9 mouse cellular contexts compared by ENCODE assay signal in the genomic region with DNA sequence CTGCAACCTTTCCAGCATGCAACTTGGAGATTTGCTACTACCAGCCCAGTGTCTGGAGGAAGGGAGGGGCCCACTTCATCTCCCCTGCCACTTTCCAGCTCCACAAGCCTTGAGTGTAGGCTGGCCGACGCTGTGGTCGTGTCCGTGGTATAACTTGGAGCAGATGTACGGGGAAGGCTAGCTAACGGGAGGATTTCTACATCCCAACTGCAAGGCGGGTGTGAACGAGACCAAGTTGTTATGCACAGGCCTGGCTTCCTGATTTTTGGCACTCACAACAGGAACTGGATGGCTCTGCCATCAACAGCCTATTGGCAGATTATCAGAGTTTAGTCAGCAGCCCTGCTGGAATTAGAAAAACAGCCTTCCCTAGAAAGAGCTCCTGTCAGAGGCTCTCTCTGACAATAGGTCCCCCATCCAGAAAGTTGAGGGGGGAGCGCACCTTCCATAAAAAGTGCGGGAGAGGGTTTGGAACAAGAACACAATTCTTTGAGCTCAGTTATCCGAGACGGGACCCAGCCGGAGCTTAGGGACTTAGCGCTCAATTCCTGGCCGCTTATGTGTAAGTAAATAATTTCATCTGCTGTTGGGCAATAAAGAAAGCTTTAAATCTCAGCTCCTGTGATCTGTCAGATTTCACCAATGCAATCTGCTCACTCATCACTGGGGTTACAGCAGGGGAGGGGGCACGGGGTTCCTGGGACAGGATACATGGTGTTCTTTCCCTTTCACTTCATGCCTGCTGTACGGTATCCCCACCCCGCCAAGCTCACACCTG.
DNase-seq lines count a peak whose midpoint lies in the region; ATAC-seq lines count a peak whose summit lies in the region.
"Had no signal": no experiment of that assay in that cellular context is flagged by ENCODE, and none has a peak within 500 bp of the region (broad histone marks: within the 10 kb centered on the region; RNA-seq: fewer than 3 reads in every experiment).

No protein-coding gene starts in this region.

- no peak for ATAC-seq in embryonic facial prominence, embryonic 14.5 days (ENCODE audit: low read depth)
- ATAC-seq in forebrain, embryonic 16.5 days, result peak; percentile 54
- ATAC-seq in neural tube, embryonic 13.5 days (ENCODE audit: low read depth), result no peak

- no peaks in the 10 kb centered on the region; the same call in 1 of the 2 replicates for H3K27me3 ChIP-seq in embryonic facial prominence, embryonic 14.5 days (replicated peaks; ENCODE audit: control insufficient read depth, insufficient read depth, low read length)
- H3K27me3 ChIP-seq in embryonic facial prominence, embryonic 10.5 days (replicated peaks; ENCODE audit: low read depth, poor library complexity, severe bottlenecking), result peaks cover 21% of the 10 kb centered on the region
- H3K27me3 ChIP-seq in forebrain, embryonic 16.5 days (replicated peaks; ENCODE audit: control insufficient read depth, insufficient read depth, low read length), result no peaks in the 10 kb centered on the region
- no peaks in the 10 kb centered on the region; the same call in 1 of the 2 replicates for H3K27me3 ChIP-seq in neural tube, embryonic 13.5 days

- no peak overlapping the region for H3K4me3 ChIP-seq in embryonic facial prominence, embryonic 14.5 days (ENCODE audit: low read depth, low read length)
- no peak overlapping the region for H3K4me3 ChIP-seq in embryonic facial prominence, embryonic 10.5 days
- no peak overlapping the region for H3K4me3 ChIP-seq in forebrain, embryonic 16.5 days (replicated peaks; ENCODE audit: low read length)
- H3K4me3 ChIP-seq in neural tube, embryonic 13.5 days, result no peak overlapping the region
- H3K4me3 ChIP-seq: erythroblast, embryonic 14.5 days had no signal

- H3K9ac ChIP-seq in embryonic facial prominence, embryonic 14.5 days (ENCODE audit: low read depth, low read length), result no peak overlapping the region
- H3K9ac ChIP-seq in forebrain, embryonic 16.5 days (replicated peaks; ENCODE audit: low read depth, low read length), result peak overlapping the region; percentile 32; the same call in 1 of the 2 replicates
- H3K9ac ChIP-seq in neural tube, embryonic 13.5 days, result peak overlapping the region; percentile 51

- peak; percentile 43 for DNase-seq in embryonic facial prominence, embryonic 14.5 days (ENCODE audit: low spot score)
- no peak for DNase-seq in embryonic facial prominence, embryonic 10.5 days (ENCODE audit: low spot score)
- DNase-seq in layer of hippocampus, postnatal 25 days (ENCODE audit: extremely low spot score in 1 of 2, low spot score in 1 of 2), result peak; percentile 29 to 51
- no peak for DNase-seq in ovary, postnatal 14 days (ENCODE audit: low spot score)
- no peak for DNase-seq in adrenal gland, postnatal 36 days
- no peak for DNase-seq in embryo, embryonic 10.5 days (ENCODE audit: low spot score)

- no peak overlapping the region for H3K4me2 ChIP-seq in embryonic facial prominence, embryonic 14.5 days (ENCODE audit: low read depth, low read length)
- H3K4me2 ChIP-seq in forebrain, embryonic 16.5 days (ENCODE audit: low read length), result peak overlapping the region; percentile 32
- H3K4me2 ChIP-seq in neural tube, embryonic 13.5 days, result peak overlapping the region; percentile 15; the same call in 1 of the 2 replicates

- H3K27ac ChIP-seq in embryonic facial prominence, embryonic 14.5 days (replicated peaks; ENCODE audit: low read depth, low read length), result no peak overlapping the region
- H3K27ac ChIP-seq in embryonic facial prominence, embryonic 10.5 days (replicated peaks), result no peak overlapping the region
- peak overlapping the region; percentile 83 for H3K27ac ChIP-seq in forebrain, embryonic 16.5 days (ENCODE audit: low read length)
- H3K27ac ChIP-seq in neural tube, embryonic 13.5 days (replicated peaks), result peak overlapping the region; percentile 88

- no peaks in the 10 kb centered on the region for H3K36me3 ChIP-seq in embryonic facial prominence, embryonic 14.5 days (ENCODE audit: control insufficient read depth, insufficient read depth, low read length)
- no peaks in the 10 kb centered on the region for H3K36me3 ChIP-seq in embryonic facial prominence, embryonic 10.5 days (replicated peaks)
- no peaks in the 10 kb centered on the region for H3K36me3 ChIP-seq in forebrain, embryonic 16.5 days (ENCODE audit: control insufficient read depth, insufficient read depth)
- no peaks in the 10 kb centered on the region for H3K36me3 ChIP-seq in neural tube, embryonic 13.5 days

- H3K4me1 ChIP-seq in embryonic facial prominence, embryonic 14.5 days (ENCODE audit: control insufficient read depth, insufficient read depth, low read length), result no peaks in the 10 kb centered on the region
- H3K4me1 ChIP-seq in embryonic facial prominence, embryonic 10.5 days, result peaks cover 19% of the 10 kb centered on the region
- H3K4me1 ChIP-seq in forebrain, embryonic 16.5 days (replicated peaks; ENCODE audit: control insufficient read depth, insufficient read depth, low read length), result peaks cover 35% of the 10 kb centered on the region
- H3K4me1 ChIP-seq in neural tube, embryonic 13.5 days (replicated peaks), result peaks cover 68% of the 10 kb centered on the region

- no peaks in the 10 kb centered on the region for H3K9me3 ChIP-seq in embryonic facial prominence, embryonic 14.5 days (ENCODE audit: control insufficient read depth, low read length)
- no peaks in the 10 kb centered on the region for H3K9me3 ChIP-seq in embryonic facial prominence, embryonic 10.5 days
- no peaks in the 10 kb centered on the region for H3K9me3 ChIP-seq in forebrain, embryonic 16.5 days (ENCODE audit: control insufficient read depth, low read length)
- no peaks in the 10 kb centered on the region for H3K9me3 ChIP-seq in neural tube, embryonic 13.5 days

- 35% methylated on average over 18 of the region's 18 CpGs for WGBS in embryonic facial prominence, embryonic 14.5 days
- WGBS in embryonic facial prominence, embryonic 10.5 days, result 69% methylated on average over 18 of the region's 18 CpGs
- WGBS in forebrain, embryonic 16.5 days, result 26% methylated on average over 18 of the region's 18 CpGs
- WGBS in neural tube, embryonic 13.5 days, result 47% methylated on average over 18 of the region's 18 CpGs

Comparison
In these comparisons a context has a peak if more than half of its experiments do, and no peak if none do; other contexts are left out.
1. DNase-seq: peak in embryonic facial prominence, embryonic 14.5 days (single experiment) and layer of hippocampus, postnatal 25 days (2 of 2); none in embryonic facial prominence, embryonic 10.5 days (single experiment), ovary, postnatal 14 days (single experiment), adrenal gland, postnatal 36 days (0 of 2) and embryo, embryonic 10.5 days (single experiment).
2. H3K27ac ChIP-seq: peak in forebrain, embryonic 16.5 days (single experiment) and neural tube, embryonic 13.5 days (single experiment); none in embryonic facial prominence, embryonic 14.5 days (single experiment) and embryonic facial prominence, embryonic 10.5 days (single experiment).